Mouse (Mus musculus): ENCODE results near the gene Hand2. TPM values are rescaled to one million over a fixed set of nuclear protein-coding genes. Genes with fewer than 3 reads are reported as not detected.
A peak's percentile ranks its signal among the peaks of the same experiment; 100 is the strongest.

The Hand2 gene
- total RNA-seq (2021): not detected
- long read RNA-seq, experiment 1: 0 reads
- long read RNA-seq, experiment 2: 0 reads

- Histone ChIP-seq H3K27ac (no peak within 1 kb of the TSS), H3K4me3 (no peak within 1 kb of the TSS)
- TF ChIP-seq CTCF (IDR thresholded peaks at IDR 0.05): no peak
- no peak for DNase-seq (ENCODE audit: extremely low spot score in 1 of 2, low spot score in 2 of 2)
- intact Hi-C loops (cut with DNase I): no loop called here
Measured at GRCm38 (mm10) chr8:57320851-57321743, at the start of gene Hand2. Gene Hand2, plus strand, starts transcription at chr8:57320983.

- no peak overlapping the region for H3K4me3 ChIP-seq
- no peak for TF ChIP-seq CTCF (IDR thresholded peaks at IDR 0.05)
- no peak overlapping the region for H3K27ac ChIP-seq
- no peak for DNase-seq (ENCODE audit: extremely low spot score in 1 of 2, low spot score in 2 of 2)
- intact Hi-C loops (cut with DNase I): no loop called here
Measured at GRCm38 (mm10) chr8:57273055-57273454, 47.7 kb upstream of the Hand2 start.

- no peak for TF ChIP-seq CTCF (IDR thresholded peaks at IDR 0.05)
- no peak for DNase-seq (ENCODE audit: extremely low spot score in 1 of 2, low spot score in 2 of 2)
- Histone ChIP-seq H3K27ac (no peak overlapping the region), H3K4me3 (no peak overlapping the region)
- intact Hi-C loops (cut with DNase I): no loop called here
Measured at GRCm38 (mm10) chr8:57293441-57293840, 27.3 kb upstream of the Hand2 start.

GRCm38 (mm10) chr8:57303513-57303912 lies 17.3 kb upstream of the Hand2 start:
- H3K4me3 ChIP-seq: no peak overlapping the region
- intact Hi-C loops (cut with DNase I): no loop called here
- no peak overlapping the region for H3K27ac ChIP-seq
- no peak for TF ChIP-seq CTCF (IDR thresholded peaks at IDR 0.05)
- no peak for DNase-seq (ENCODE audit: extremely low spot score in 1 of 2, low spot score in 2 of 2)

GRCm38 (mm10) chr8:57304944-57305343 lies 15.8 kb upstream of the Hand2 start:
- no peak for TF ChIP-seq CTCF (IDR thresholded peaks at IDR 0.05)
- H3K4me3 ChIP-seq: no peak overlapping the region
- intact Hi-C loops (cut with DNase I): no loop called here
- H3K27ac ChIP-seq: no peak overlapping the region
- DNase-seq (ENCODE audit: extremely low spot score in 1 of 2, low spot score in 2 of 2): no peak

GRCm38 (mm10) chr8:57306441-57306840 lies 14.3 kb upstream of the Hand2 start:
- Histone ChIP-seq H3K4me3 (no peak overlapping the region), H3K27ac (no peak overlapping the region)
- no peak for TF ChIP-seq CTCF (IDR thresholded peaks at IDR 0.05)
- intact Hi-C loops (cut with DNase I): no loop called here
- no peak for DNase-seq (ENCODE audit: extremely low spot score in 1 of 2, low spot score in 2 of 2)

GRCm38 (mm10) chr8:57309844-57310485 lies 10.8 kb upstream of the Hand2 start:
- DNase-seq (ENCODE audit: extremely low spot score in 1 of 2, low spot score in 2 of 2): no peak
- TF ChIP-seq CTCF (IDR thresholded peaks at IDR 0.05): no peak
- intact Hi-C loops (cut with DNase I): loop anchor here (5.0 kb wide), 1 partner anchor 37 kb away; no protein-coding TSS in a partner anchor
- no peak overlapping the region for H3K4me3 ChIP-seq
- no peak overlapping the region for H3K27ac ChIP-seq

GRCm38 (mm10) chr8:57312031-57312981 lies 8.5 kb upstream of the Hand2 start:
- H3K4me3 ChIP-seq: no peak overlapping the region
- intact Hi-C loops (cut with DNase I): loop anchor here (5.0 kb wide), 1 partner anchor 35 kb away; no protein-coding TSS in a partner anchor
- no peak for TF ChIP-seq CTCF (IDR thresholded peaks at IDR 0.05)
- no peak overlapping the region for H3K27ac ChIP-seq
- DNase-seq (ENCODE audit: extremely low spot score in 1 of 2, low spot score in 2 of 2): no peak

GRCm38 (mm10) chr8:57313583-57313982 lies 7.2 kb upstream of the Hand2 start:
- intact Hi-C loops (cut with DNase I): loop anchor here (5.0 kb wide), 1 partner anchor 34 kb away; no protein-coding TSS in a partner anchor

GRCm38 (mm10) chr8:57314216-57314615 lies 6.6 kb upstream of the Hand2 start:
- intact Hi-C loops (cut with DNase I): loop anchor here (5.0 kb wide), 1 partner anchor 33 kb away; no protein-coding TSS in a partner anchor

More at GRCm38 (mm10) chr8:57313583-57313982, 7.2 kb upstream of the Hand2 start:
- no peak overlapping the region for H3K4me3 ChIP-seq
- TF ChIP-seq CTCF (IDR thresholded peaks at IDR 0.05): no peak
- DNase-seq (ENCODE audit: extremely low spot score in 1 of 2, low spot score in 2 of 2): no peak
- no peak overlapping the region for H3K27ac ChIP-seq

GRCm38 (mm10) chr8:57315471-57315870 lies 5.3 kb upstream of the Hand2 start:
- intact Hi-C loops (cut with DNase I): loop anchor here (5.0 kb wide), 1 partner anchor 693 kb away; no protein-coding TSS in a partner anchor
- no peak overlapping the region for H3K4me3 ChIP-seq
- H3K27ac ChIP-seq: no peak overlapping the region
- DNase-seq (ENCODE audit: extremely low spot score in 1 of 2, low spot score in 2 of 2): no peak
- TF ChIP-seq CTCF (IDR thresholded peaks at IDR 0.05): no peak

More at GRCm38 (mm10) chr8:57314216-57314615, 6.6 kb upstream of the Hand2 start:
- no peak overlapping the region for H3K27ac ChIP-seq
- H3K4me3 ChIP-seq: no peak overlapping the region
- no peak for DNase-seq (ENCODE audit: extremely low spot score in 1 of 2, low spot score in 2 of 2)
- TF ChIP-seq CTCF (IDR thresholded peaks at IDR 0.05): peak; percentile 5
